In genomic region chr14:57534961-57535360, GRCm38 (mm10) we compare ENCODE assay signal across 8 mouse cellular contexts. TPM values are rescaled to one million over a fixed set of nuclear protein-coding genes. Genes with fewer than 3 reads are reported as not detected.
DNase-seq lines count a peak whose midpoint lies in the region; ATAC-seq lines count a peak whose summit lies in the region.

No protein-coding gene starts in this region.

- H3K27me3 ChIP-seq in lung, embryonic 15.5 days, result no peaks in the 10 kb centered on the region
- peaks cover 30% of the 10 kb centered on the region for H3K27me3 ChIP-seq in heart, embryonic 13.5 days (replicated peaks)

- H3K4me1 ChIP-seq in lung, embryonic 15.5 days, result peaks cover 43% of the 10 kb centered on the region
- H3K4me1 ChIP-seq in heart, embryonic 13.5 days, result peaks cover 51% of the 10 kb centered on the region

- ATAC-seq in lung, embryonic 15.5 days (ENCODE audit: borderline replicate concordance, extremely low read depth, low FRiP score, low TSS enrichment), result peak; percentile 66; the same call in 1 of the 2 replicates
- ATAC-seq in heart, embryonic 13.5 days (ENCODE audit: extremely low read depth, insufficient number of reproducible peaks, low FRiP score, low TSS enrichment), result no peak
- no peak for ATAC-seq in megakaryocyte progenitor cell, adult 5-6 weeks (replicated peaks; ENCODE audit: poor library complexity)
- ATAC-seq in activated CD4-positive, CD25-positive, alpha-beta regulatory T cell, adult 4 months, result no peak

- peak overlapping the region; percentile 85 for H3K27ac ChIP-seq in lung, embryonic 15.5 days
- H3K27ac ChIP-seq in heart, embryonic 13.5 days (replicated peaks), result peak overlapping the region; percentile 86

- H3K9me3 ChIP-seq in lung, embryonic 15.5 days, result no peaks in the 10 kb centered on the region
- no peaks in the 10 kb centered on the region for H3K9me3 ChIP-seq in heart, embryonic 13.5 days

- no peaks in the 10 kb centered on the region for H3K36me3 ChIP-seq in lung, embryonic 15.5 days
- no peaks in the 10 kb centered on the region for H3K36me3 ChIP-seq in heart, embryonic 13.5 days

- H3K9ac ChIP-seq in lung, embryonic 15.5 days, result no peak overlapping the region
- H3K9ac ChIP-seq in heart, embryonic 13.5 days, result peak overlapping the region; percentile 24

- peak overlapping the region; percentile 33 for H3K4me2 ChIP-seq in lung, embryonic 15.5 days
- peak overlapping the region; percentile 14 for H3K4me2 ChIP-seq in heart, embryonic 13.5 days

- no peak for DNase-seq in lung, adult 18-20 months
- DNase-seq in cerebellum, postnatal 25 days, result peak; percentile 61 to 63
- peak; percentile 14 to 28 for DNase-seq in kidney, postnatal 36 days
- DNase-seq in testis, postnatal 10 days (ENCODE audit: low spot score), result peak; percentile 68

- no peak overlapping the region for H3K4me3 ChIP-seq in lung, embryonic 15.5 days
- H3K4me3 ChIP-seq in heart, embryonic 13.5 days, result no peak overlapping the region

- 24% methylated on average over 8 of the region's 8 CpGs for WGBS in lung, embryonic 15.5 days
- 21% methylated on average over 8 of the region's 8 CpGs for WGBS in heart, embryonic 13.5 days

RNA-seq across cellular contexts. Expression of gene Il17d, which starts 10.4 kb away (rescaled TPM):
- polyA plus RNA-seq in lung, embryonic 15.5 days (2015; fragmentation: Nextera tagmentation; extraction: Ambion mirVana), result 5.2 and 6.1 TPM in 2 replicates
- 1.1 and 1.5 TPM in 2 replicates for polyA plus RNA-seq in heart, embryonic 13.5 days (2015; fragmentation: Nextera tagmentation; extraction: Ambion mirVana)
- total RNA-seq in megakaryocyte progenitor cell, adult 5-6 weeks (2015), result not detected in 2 replicates
- total RNA-seq in megakaryocyte progenitor cell, adult 5-6 weeks (2017), result 0.17 TPM in 1 of 2 replicates, not detected in the other
- not detected for polyA plus RNA-seq in activated CD4-positive, CD25-positive, alpha-beta regulatory T cell, adult 4 months (2017; shearing (Covaris generic))

RNA-seq across cellular contexts. Expression of gene Eef1akmt1, which starts 36.5 kb away (rescaled TPM):
- 106 and 108 TPM in 2 replicates for polyA plus RNA-seq in lung, embryonic 15.5 days (2015; fragmentation: Nextera tagmentation; extraction: Ambion mirVana)
- 62.2 and 71.4 TPM in 2 replicates for polyA plus RNA-seq in heart, embryonic 13.5 days (2015; fragmentation: Nextera tagmentation; extraction: Ambion mirVana)
- 43.6 and 49.5 TPM in 2 replicates for total RNA-seq in megakaryocyte progenitor cell, adult 5-6 weeks (2015)
- total RNA-seq in megakaryocyte progenitor cell, adult 5-6 weeks (2017), result 14.0 and 24.2 TPM in 2 replicates
- polyA plus RNA-seq in activated CD4-positive, CD25-positive, alpha-beta regulatory T cell, adult 4 months (2017; shearing (Covaris generic)), result 100 to 1,000 TPM; 125 to 148 TPM

Comparison
In these comparisons a context has a peak if more than half of its experiments do, and no peak if none do; other contexts are left out.
1. DNase-seq: peak in cerebellum, postnatal 25 days (2 of 2), kidney, postnatal 36 days (2 of 2) and testis, postnatal 10 days (single experiment); none in lung, adult 18-20 months (0 of 2).